Mouse (Mus musculus): ENCODE measurements around the gene Maf.

- TF ChIP-seq CTCF (IDR thresholded peaks at IDR 0.05; ENCODE audit: low read depth) (no peak), EP300 (IDR thresholded peaks at IDR 0.05; ENCODE audit: low read depth) (no peak)
Observed at GRCm38 (mm10) chr8:115679539-115679938, 28.1 kb downstream of the Maf start.

Measured in liver, embryonic 14.5 days (tissue).